Mouse (Mus musculus): Measurements from ENCODE around the gene Itprid2. TPM values are rescaled to one million over a fixed set of nuclear protein-coding genes. Genes with fewer than 3 reads are reported as not detected.

The Itprid2 gene
- total RNA-seq, 1 experiment from 2014 or later: 48.5 TPM

- no peak for DNase-seq
Measured at GRCm38 (mm10) chr2:79651185-79651584, 16.0 kb downstream of the Itprid2 start.

GRCm38 (mm10) chr2:79651701-79652100, 16.5 kb downstream of the Itprid2 start:
- DNase-seq: no peak

GRCm38 (mm10) chr2:79652502-79652901, 17.4 kb downstream of the Itprid2 start:
- DNase-seq: no peak

GRCm38 (mm10) chr2:79653093-79653808, 18.1 kb downstream of the Itprid2 start:
- DNase-seq: no peak

GRCm38 (mm10) chr2:79653809-79654164, 18.6 kb downstream of the Itprid2 start:
- DNase-seq: no peak

GRCm38 (mm10) chr2:79657062-79657461, 21.9 kb downstream of the Itprid2 start:
- DNase-seq: no peak

- no peak for DNase-seq
Measured at GRCm38 (mm10) chr2:79660417-79661185, 25.4 kb downstream of the Itprid2 start.

GRCm38 (mm10) chr2:79661486-79662104, 26.4 kb downstream of the Itprid2 start:
- DNase-seq: no peak

- DNase-seq: no peak
Measured at GRCm38 (mm10) chr2:79664532-79665286, 29.6 kb downstream of the Itprid2 start.

GRCm38 (mm10) chr2:79665492-79665891, 30.3 kb downstream of the Itprid2 start:
- DNase-seq: no peak

- DNase-seq: no peak
Measured at GRCm38 (mm10) chr2:79675266-79675665, 40.1 kb downstream of the Itprid2 start.

- no peak for DNase-seq
Measured at GRCm38 (mm10) chr2:79677663-79678257, 42.6 kb downstream of the Itprid2 start.

- DNase-seq: no peak
Measured at GRCm38 (mm10) chr2:79681672-79682071, 46.5 kb downstream of the Itprid2 start.

- no peak for DNase-seq
Measured at GRCm38 (mm10) chr2:79683258-79683657, 48.1 kb downstream of the Itprid2 start.

GRCm38 (mm10) chr2:79690838-79691237, 55.7 kb downstream of the Itprid2 start:
- no peak for DNase-seq

- no peak for DNase-seq
Measured at GRCm38 (mm10) chr2:79695190-79695589, 60.0 kb downstream of the Itprid2 start.

GRCm38 (mm10) chr2:79695939-79696338, 60.8 kb downstream of the Itprid2 start:
- DNase-seq: no peak

GRCm38 (mm10) chr2:79696478-79697230, 61.5 kb downstream of the Itprid2 start:
- no peak for DNase-seq

GRCm38 (mm10) chr2:79698166-79698565, 63.0 kb downstream of the Itprid2 start:
- DNase-seq: no peak

GRCm38 (mm10) chr2:79704773-79705172, 69.6 kb downstream of the Itprid2 start:
- no peak for DNase-seq

- no peak for DNase-seq
Measured at GRCm38 (mm10) chr2:79707575-79707974, 72.4 kb downstream of the Itprid2 start, which contains the start of gene Ppp1r1c. Gene Ppp1r1c, plus strand, starts transcription at chr2:79707780.

Data from adrenal gland, postnatal 14 days (tissue).